Mouse (Mus musculus): ENCODE measurements around the gene Hadha.

DNA sequence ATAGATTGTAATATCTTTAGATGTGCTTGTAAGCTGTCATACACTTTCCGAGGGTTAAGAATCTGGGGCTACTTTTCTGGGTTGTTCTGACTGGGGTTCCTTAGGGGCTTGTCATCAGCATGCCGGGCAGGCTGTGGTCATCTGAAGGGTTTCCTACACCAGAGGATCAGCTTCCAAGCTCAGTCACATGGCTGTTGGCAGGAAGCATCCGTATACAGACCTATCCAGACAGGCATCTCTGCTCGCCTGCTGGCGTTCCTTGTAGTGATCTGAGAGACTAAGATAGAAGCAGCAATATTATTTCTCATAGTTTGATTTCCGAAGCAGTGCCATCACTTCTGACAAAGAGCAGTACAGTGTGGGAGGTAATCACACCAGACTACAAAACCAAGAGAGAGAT lies 4.6 kb upstream of the Hadha start:
- TF ChIP-seq CHD2 (IDR thresholded peaks at IDR 0.05; ENCODE audit: low read depth, low read length), result no peak
- TF ChIP-seq ZNF384 (IDR thresholded peaks at IDR 0.05; ENCODE audit: low read depth, low read length), result no peak
